Mouse (Mus musculus) limb, embryonic 15.5 days (tissue): Measurements from ENCODE around the gene Kdm4b. TPM values are rescaled to one million over a fixed set of nuclear protein-coding genes. Genes with fewer than 3 reads are reported as not detected.
A peak's percentile ranks its signal among the peaks of the same experiment; 100 is the strongest.

ENCODE experiments used
- ATAC-seq: fragments of 200-750 bp; cut with Nextera tagmentation; 2 replicates; pipeline ENCODE4 v1.8.0; 2017; ENCODE audit warnings: low read depth, moderate TSS enrichment; ENCODE audit not compliant: insufficient number of reproducible peaks, low FRiP score, low TSS enrichment
- H3K27ac ChIP-seq: fragments of 300-500 bp; sonication (generic); 2 replicates; pipeline ENCODE4 v1.5.1; 2015; ENCODE audit warnings: moderate library complexity, mild to moderate bottlenecking, inconsistent platforms
- H3K27me3 ChIP-seq: fragments of 300-500 bp; sonication (generic); 2 replicates; pipeline ENCODE4 v1.6.1; 2015; ENCODE audit warnings: inconsistent platforms
- H3K36me3 ChIP-seq: fragments of 300-500 bp; sonication (generic); 2 replicates; pipeline ENCODE4 v1.6.1; 2015; ENCODE audit warnings: inconsistent platforms
- H3K4me1 ChIP-seq: fragments of 300-500 bp; sonication (generic); 2 replicates; pipeline ENCODE4 v1.6.1; 2015; ENCODE audit warnings: inconsistent platforms
- H3K4me2 ChIP-seq: fragments of 300-500 bp; sonication (generic); 2 replicates; pipeline ENCODE4 v1.6.1; 2015; ENCODE audit warnings: mild to moderate bottlenecking, inconsistent platforms
- H3K4me3 ChIP-seq: fragments of 300-500 bp; sonication (generic); 2 replicates; pipeline ENCODE4 v1.5.1; 2015; ENCODE audit warnings: mild to moderate bottlenecking, inconsistent platforms
- H3K9ac ChIP-seq: fragments of 300-500 bp; sonication (generic); 2 replicates; pipeline ENCODE4 v1.6.1; 2015; ENCODE audit warnings: inconsistent platforms
- H3K9me3 ChIP-seq: fragments of 300-500 bp; sonication (generic); 2 replicates; pipeline ENCODE4 v1.6.1; 2016; ENCODE audit warnings: inconsistent platforms
- WGBS: fragments of 180-500 bp; shearing (Covaris S2); methylation state at CpG from one replicate; pipeline ENCODE4 v1.1.7; 2015; 5-methylcytosine and 5-hydroxymethylcytosine counted together
- polyA plus RNA-seq: library from polyadenylated mRNA; unstranded; fragments of >200 nt; fragmentation: Nextera tagmentation; extraction: Ambion mirVana; gene quantifications from 2 replicates; pipeline ENCODE4 v1.2.1, GENCODE M21; 2015

The Kdm4b gene
- polyA plus RNA-seq, 1 experiment from 2014 or later = 37.3 TPM

DNA sequence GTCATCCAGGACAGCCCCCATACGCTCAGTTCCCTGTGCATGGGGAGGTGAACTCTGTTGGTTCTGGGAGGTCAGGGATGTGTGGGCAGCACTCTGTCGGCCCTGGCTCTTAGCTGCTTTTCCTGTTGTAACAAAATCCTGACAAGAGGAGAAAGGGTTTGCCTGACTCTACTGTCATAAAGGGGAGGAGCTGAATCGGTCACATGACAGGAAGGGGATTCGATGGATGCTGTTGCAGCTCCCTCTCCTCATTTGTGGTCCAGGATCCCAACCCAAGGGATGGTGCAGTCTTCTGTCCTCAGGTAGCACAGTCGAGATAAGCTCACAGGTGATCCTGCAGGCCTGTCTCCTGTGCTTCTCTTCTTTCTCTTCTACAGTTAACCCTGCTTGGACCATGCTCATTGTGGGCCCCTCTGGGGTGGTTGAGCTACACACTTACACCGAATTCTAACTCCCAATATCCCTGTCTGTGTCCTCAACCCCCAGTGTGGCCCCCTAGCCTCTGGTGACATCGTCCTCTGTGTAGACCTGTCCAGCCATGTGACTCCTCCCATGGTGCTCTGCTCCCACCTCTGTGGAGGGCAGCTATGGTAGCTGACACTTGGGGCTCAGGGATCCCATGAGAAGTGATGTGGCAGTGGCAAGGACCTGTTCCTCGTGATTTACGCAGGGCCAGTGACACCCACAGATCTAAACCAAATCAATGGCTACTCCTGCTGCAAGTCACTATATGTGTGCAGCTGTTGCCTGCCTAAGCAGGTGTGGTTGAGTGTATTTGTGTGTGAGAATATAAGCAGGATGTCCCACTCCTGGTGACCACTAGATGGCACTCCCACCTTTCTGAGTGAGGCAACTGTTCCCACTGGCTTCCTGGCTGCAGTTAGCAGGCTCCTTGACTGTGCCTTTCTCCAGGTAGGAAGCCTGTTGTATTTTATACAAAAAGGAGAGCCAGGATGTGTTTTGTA lies 31.3 kb downstream of the Kdm4b start:
- WGBS = 69% methylated on average over 9 of the region's 9 CpGs

DNA sequence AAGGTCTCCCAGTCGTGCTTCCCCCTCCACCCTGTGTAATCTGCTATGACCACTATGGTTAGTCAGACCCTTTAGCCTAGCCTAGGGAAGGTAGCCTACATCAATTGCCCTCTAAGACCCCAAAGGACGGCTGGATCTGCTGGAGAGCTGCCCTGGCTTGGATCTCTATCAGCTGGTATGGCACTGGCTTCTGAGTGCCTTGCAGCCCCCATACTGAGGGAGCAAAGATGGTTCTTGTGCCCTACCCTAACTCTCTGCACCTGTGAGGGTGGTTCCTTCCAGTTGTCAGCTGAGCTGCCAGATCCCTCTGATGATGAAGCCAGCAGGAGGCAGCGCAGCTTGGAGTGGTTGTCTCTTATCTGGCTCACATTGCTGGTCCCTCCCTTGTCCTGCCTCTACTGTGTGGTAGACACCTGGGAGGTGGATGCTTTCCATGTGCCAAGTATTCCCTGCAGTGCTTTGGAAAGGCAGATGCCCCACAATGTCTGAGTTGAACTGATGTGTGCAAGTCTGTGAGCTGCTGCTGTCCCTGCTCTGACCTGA lies 33.4 kb downstream of the Kdm4b start:
- Histone ChIP-seq H3K36me3 (peaks cover 88% of the 10 kb centered on the region), H3K4me1 (no peaks in the 10 kb centered on the region), H3K9ac (no peak overlapping the region), H3K27me3 (no peaks in the 10 kb centered on the region), H3K4me3 (no peak overlapping the region), H3K9me3 (no peaks in the 10 kb centered on the region), H3K27ac (no peak overlapping the region), H3K4me2 (no peak overlapping the region)
- WGBS = 84% methylated on average over 3 of the region's 3 CpGs
- no peak for ATAC-seq

More for the DNA sequence above, 31.3 kb downstream of the Kdm4b start:
- peaks cover 86% of the 10 kb centered on the region for H3K36me3 ChIP-seq
- ATAC-seq = no peak
- H3K27ac ChIP-seq = no peak overlapping the region
- H3K9me3 ChIP-seq = no peaks in the 10 kb centered on the region
- H3K27me3 ChIP-seq = no peaks in the 10 kb centered on the region
- H3K9ac ChIP-seq = no peak overlapping the region
- no peak overlapping the region for H3K4me3 ChIP-seq
- H3K4me2 ChIP-seq = no peak overlapping the region
- no peaks in the 10 kb centered on the region for H3K4me1 ChIP-seq

DNA sequence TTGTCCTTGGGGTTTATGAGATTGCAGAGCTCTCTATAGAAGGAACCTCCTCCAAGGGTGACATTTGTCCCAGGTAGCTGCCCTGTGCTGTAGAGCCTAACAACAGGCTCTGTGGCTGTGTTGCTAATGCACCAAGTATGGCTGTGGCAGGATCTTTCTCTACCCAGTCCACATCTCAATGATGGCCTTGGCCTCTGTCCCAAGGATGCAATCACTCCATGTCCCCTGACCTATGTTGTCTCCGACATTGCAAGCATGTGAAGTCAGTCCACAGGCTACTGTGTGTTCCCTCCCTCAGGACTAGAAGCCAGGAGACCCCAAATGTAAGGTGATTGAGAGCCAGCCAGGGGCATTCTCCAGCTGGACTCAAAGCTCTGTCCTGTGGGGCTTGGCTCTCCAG lies 34.0 kb downstream of the Kdm4b start:
- no peaks in the 10 kb centered on the region for H3K9me3 ChIP-seq
- no peaks in the 10 kb centered on the region for H3K4me1 ChIP-seq
- 81% methylated on average over 1 of the region's 1 CpGs for WGBS
- H3K9ac ChIP-seq = 0 out of 2 replicates have a peak overlapping the region, but pooled peaks have one; percentile 1
- ATAC-seq = no peak
- no peak overlapping the region for H3K27ac ChIP-seq
- H3K36me3 ChIP-seq = peaks cover 84% of the 10 kb centered on the region
- H3K27me3 ChIP-seq = no peaks in the 10 kb centered on the region
- no peak overlapping the region for H3K4me2 ChIP-seq
- H3K4me3 ChIP-seq = no peak overlapping the region

DNA sequence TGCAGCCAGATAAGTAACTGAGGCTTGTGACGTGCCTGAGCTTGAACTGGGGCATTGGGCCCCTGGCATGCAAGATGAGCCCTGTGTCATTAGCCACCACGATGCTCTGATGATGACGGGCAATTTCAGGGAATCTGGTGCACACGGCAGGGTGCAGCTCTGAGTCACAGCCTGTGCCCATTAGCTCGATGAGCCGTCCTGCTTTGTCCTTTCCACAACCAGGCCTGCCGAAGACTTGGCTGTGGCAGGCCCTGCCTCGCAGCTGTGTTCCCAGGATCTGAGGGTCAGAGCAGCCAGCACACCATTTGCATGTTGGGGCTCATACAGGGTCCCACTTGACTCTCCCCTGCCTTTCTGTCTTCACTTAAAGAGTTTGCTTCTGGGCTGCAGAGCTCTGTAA lies 34.6 kb downstream of the Kdm4b start:
- H3K4me1 ChIP-seq = no peaks in the 10 kb centered on the region
- no peak overlapping the region for H3K27ac ChIP-seq
- H3K4me2 ChIP-seq = no peak overlapping the region
- WGBS = 58% methylated on average over 8 of the region's 8 CpGs
- 0 out of 2 replicates have a peak overlapping the region, but pooled peaks have one; percentile 1 for H3K9ac ChIP-seq
- H3K27me3 ChIP-seq = no peaks in the 10 kb centered on the region
- H3K4me3 ChIP-seq = no peak overlapping the region
- peaks cover 84% of the 10 kb centered on the region for H3K36me3 ChIP-seq
- no peaks in the 10 kb centered on the region for H3K9me3 ChIP-seq
- ATAC-seq = no peak

DNA sequence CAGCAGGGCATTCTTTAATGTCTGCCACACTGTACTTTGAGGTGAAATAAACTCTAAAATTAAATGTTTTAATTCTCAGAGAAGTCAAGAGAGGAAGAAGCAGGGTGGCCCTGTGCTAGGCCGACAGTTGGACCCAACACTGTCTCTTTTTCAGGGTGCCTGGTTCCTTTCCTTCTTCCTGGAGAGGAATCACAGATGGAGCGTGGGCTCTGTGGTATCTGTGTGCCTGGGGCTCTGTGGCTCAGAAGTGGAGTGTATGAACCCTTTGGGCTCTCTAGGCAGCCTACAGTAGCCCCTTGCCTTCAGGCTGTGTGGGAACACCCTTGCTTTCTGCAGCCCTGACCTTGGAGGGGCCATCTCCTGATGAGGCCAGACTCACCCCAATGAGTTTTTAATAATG lies 35.7 kb downstream of the Kdm4b start:
- Histone ChIP-seq H3K27me3 (no peaks in the 10 kb centered on the region), H3K9ac (no peak overlapping the region), H3K4me2 (no peak overlapping the region), H3K9me3 (no peaks in the 10 kb centered on the region), H3K36me3 (peaks cover 78% of the 10 kb centered on the region), H3K4me3 (no peak overlapping the region), H3K27ac (no peak overlapping the region), H3K4me1 (no peaks in the 10 kb centered on the region)
- 85% methylated on average over 2 of the region's 2 CpGs for WGBS
- no peak for ATAC-seq

DNA sequence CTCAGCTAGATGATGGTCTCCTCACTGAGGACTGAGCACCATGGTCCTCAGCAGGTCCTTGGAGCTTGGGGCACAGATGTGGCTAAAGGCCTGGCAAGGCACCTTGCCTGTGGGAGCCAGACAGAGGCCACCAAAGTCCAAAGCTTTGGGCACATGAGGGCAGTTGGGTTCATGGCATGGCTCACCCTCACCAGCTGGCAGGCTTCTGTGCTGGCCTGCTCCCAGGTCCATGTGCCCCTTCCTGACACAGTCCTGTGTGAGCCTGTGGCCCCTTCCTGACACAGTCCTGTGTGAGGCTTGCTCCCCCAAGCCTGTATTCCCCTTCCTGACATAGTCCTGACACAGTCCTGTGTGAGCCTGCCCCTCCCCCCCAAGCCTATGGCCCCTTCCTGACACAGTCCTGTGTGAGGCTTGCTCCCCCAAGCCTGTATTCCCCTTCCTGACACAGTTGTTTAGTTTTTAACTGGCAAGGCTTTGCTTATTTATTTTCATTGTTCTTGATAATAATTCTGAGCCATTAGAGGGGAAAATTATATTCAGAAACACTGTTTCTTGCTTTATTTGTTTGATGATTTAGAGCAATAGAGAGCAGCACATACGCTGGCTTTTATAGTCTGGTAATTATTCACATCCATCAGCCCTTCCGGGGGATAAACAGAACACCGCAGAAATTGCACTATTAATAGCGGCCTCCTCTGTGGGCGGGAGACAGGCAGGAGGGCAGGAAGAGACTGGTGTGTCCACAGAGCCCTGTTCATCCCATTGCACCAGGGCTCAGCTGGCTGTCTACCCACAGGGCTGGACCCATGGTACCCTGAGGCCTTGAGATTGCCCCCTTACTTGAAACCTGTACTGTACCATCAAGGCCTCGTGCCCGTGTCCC lies 40.2 kb downstream of the Kdm4b start:
- peaks cover 81% of the 10 kb centered on the region for H3K36me3 ChIP-seq
- H3K27me3 ChIP-seq = no peaks in the 10 kb centered on the region
- no peak overlapping the region for H3K4me3 ChIP-seq
- ATAC-seq = no peak
- H3K9ac ChIP-seq = no peak overlapping the region
- no peaks in the 10 kb centered on the region for H3K9me3 ChIP-seq
- no peaks in the 10 kb centered on the region for H3K4me1 ChIP-seq
- 52% methylated on average over 7 of the region's 7 CpGs for WGBS
- no peak overlapping the region for H3K4me2 ChIP-seq
- no peak overlapping the region for H3K27ac ChIP-seq

DNA sequence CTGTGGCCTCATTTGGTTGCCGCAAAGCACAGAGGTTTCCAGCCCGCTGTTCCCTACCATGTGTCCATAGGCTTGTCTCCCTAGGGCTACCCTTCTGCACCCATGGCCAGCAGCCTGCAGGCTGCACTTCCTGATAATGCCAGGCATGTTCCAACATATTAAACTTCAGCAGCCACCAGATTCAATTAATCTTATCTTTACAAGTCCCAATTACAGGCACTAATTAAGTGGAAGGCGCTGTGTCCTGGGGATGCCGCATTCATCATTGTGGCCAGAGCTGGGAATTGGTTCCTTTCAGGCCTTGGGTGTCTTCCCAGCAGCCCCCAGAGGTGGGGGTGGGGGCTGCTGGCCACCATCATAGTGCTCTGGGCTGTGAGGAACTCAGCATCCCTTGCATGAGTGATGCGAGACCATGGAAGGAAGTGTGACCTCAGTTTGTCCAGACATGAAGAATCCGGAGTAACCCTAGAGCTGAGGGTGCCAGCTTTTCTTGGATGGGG lies 42.5 kb downstream of the Kdm4b start:
- no peaks in the 10 kb centered on the region for H3K27me3 ChIP-seq
- WGBS = 83% methylated on average over 6 of the region's 6 CpGs
- H3K27ac ChIP-seq = no peak overlapping the region
- no peak for ATAC-seq
- no peak overlapping the region for H3K4me3 ChIP-seq
- H3K9ac ChIP-seq = no peak overlapping the region
- no peaks in the 10 kb centered on the region for H3K4me1 ChIP-seq
- H3K9me3 ChIP-seq = no peaks in the 10 kb centered on the region
- no peak overlapping the region for H3K4me2 ChIP-seq
- H3K36me3 ChIP-seq = peaks cover 82% of the 10 kb centered on the region

DNA sequence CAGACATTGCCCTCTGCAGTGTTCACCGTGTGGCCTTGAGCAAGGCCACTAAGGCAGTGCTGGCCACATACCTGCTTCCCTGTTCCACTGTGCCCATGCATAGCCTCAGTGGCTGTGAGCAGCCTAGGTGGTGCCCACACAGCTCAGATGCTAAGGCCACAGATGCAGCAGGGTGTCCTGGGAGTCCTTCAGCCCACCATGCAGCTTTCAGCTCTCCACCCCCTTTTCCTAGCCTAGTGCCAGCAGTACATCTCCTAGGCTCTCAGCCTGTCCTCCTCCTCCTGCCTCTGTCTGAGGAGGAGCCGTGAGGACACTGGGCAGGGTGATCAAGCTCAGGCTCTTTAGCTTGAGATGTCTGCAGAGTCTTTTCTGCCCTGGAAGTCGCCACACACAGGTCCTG lies 44.2 kb downstream of the Kdm4b start:
- Histone ChIP-seq H3K4me2 (no peak overlapping the region), H3K36me3 (peaks cover 86% of the 10 kb centered on the region), H3K4me1 (no peaks in the 10 kb centered on the region), H3K9me3 (no peaks in the 10 kb centered on the region), H3K27me3 (no peaks in the 10 kb centered on the region), H3K9ac (no peak overlapping the region), H3K4me3 (no peak overlapping the region), H3K27ac (no peak overlapping the region)
- ATAC-seq = no peak
- 91% methylated on average over 3 of the region's 3 CpGs for WGBS

DNA sequence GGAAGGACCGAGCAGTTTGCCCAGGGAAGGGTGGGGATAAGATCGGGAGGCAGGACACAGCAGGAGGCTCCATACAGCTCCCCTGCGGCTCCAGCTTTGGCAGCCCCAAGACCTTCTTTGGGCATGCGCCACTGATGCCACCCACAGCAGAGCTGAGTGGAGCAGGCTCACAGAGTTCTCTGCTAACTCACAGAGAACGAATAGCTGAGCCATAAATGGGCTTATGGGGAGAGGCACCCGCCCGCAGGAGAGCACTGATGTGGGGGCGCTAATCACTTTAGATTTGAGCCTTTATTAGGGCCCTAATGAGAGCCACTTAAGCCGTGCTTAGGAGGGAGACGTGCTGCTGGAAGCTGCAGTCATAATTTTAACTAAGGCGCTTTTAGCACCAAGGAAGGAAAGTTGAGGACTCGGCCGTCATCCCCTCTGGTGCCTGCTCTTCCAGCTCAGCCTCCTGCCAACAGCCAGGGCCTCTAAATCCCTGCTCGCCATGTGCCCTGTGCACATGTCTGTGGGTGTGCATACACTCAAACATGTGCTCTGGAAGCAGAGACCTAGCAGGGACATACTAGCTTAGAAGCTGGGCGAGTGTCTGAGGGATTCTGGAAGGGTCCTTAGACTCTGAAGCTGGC lies 45.3 kb downstream of the Kdm4b start:
- 60% methylated on average over 15 of the region's 15 CpGs for WGBS
- no peaks in the 10 kb centered on the region for H3K27me3 ChIP-seq
- H3K4me3 ChIP-seq = no peak overlapping the region
- no peak for ATAC-seq
- H3K9ac ChIP-seq = no peak overlapping the region
- no peaks in the 10 kb centered on the region for H3K4me1 ChIP-seq
- no peak overlapping the region for H3K4me2 ChIP-seq
- peak overlapping the region; percentile 22; the same call in 1 of the 2 replicates for H3K27ac ChIP-seq
- H3K36me3 ChIP-seq = peaks cover 88% of the 10 kb centered on the region
- no peaks in the 10 kb centered on the region for H3K9me3 ChIP-seq

DNA sequence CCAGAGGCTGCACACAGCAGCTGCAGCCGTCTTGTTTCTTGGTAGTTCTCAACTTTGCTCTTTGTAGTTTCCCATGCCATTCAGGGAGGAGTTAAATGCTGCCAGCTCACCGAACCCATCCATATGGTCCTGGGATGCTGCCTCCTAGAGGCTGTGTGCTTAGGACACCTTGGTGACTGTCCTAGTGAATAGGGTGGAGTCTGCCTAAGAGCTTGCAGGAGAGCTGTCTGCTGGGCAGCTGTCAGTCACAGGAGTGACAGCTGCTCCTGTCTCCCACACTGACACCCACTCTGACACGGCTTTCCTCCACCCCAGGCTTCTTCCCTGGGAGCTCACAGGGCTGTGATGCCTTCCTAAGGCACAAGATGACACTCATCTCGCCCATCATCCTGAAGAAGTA lies 46.2 kb downstream of the Kdm4b start:
- 0 out of 2 replicates have a peak, but pooled peaks have one; percentile 5 for ATAC-seq
- 69% methylated on average over 4 of the region's 4 CpGs for WGBS
- no peak overlapping the region for H3K27ac ChIP-seq
- H3K9me3 ChIP-seq = no peaks in the 10 kb centered on the region
- H3K4me2 ChIP-seq = no peak overlapping the region
- H3K9ac ChIP-seq = no peak overlapping the region
- peaks cover 98% of the 10 kb centered on the region for H3K36me3 ChIP-seq
- no peaks in the 10 kb centered on the region for H3K27me3 ChIP-seq
- no peaks in the 10 kb centered on the region for H3K4me1 ChIP-seq
- no peak overlapping the region for H3K4me3 ChIP-seq
